Mouse (Mus musculus): Measurements from ENCODE around the gene Pdlim1.

Gene Pdlim1

GRCm38 (mm10) chr19:40271308-40271892 is at the start of gene Pdlim1:
Gene Pdlim1, minus strand, starts transcription at chr19:40271842.
- no peak for DNase-seq (ENCODE audit: low spot score in 2 of 2)

- DNase-seq (ENCODE audit: low spot score in 2 of 2), result no peak
Observed at GRCm38 (mm10) chr19:40319199-40319598, 47.6 kb upstream of the Pdlim1 start.

GRCm38 (mm10) chr19:40318511-40318910 is 46.9 kb upstream of the Pdlim1 start:
- DNase-seq (ENCODE audit: low spot score in 2 of 2), result no peak

GRCm38 (mm10) chr19:40317001-40317400 is 45.4 kb upstream of the Pdlim1 start:
- no peak for DNase-seq (ENCODE audit: low spot score in 2 of 2)

GRCm38 (mm10) chr19:40314252-40314651 is 42.6 kb upstream of the Pdlim1 start:
- DNase-seq (ENCODE audit: low spot score in 2 of 2), result no peak

GRCm38 (mm10) chr19:40311631-40312030 is 40.0 kb upstream of the Pdlim1 start:
- DNase-seq (ENCODE audit: low spot score in 2 of 2), result no peak

- DNase-seq (ENCODE audit: low spot score in 2 of 2), result no peak
Observed at GRCm38 (mm10) chr19:40310410-40311130, 38.9 kb upstream of the Pdlim1 start.

- no peak for DNase-seq (ENCODE audit: low spot score in 2 of 2)
Observed at GRCm38 (mm10) chr19:40309911-40310310, 38.3 kb upstream of the Pdlim1 start.

- no peak for DNase-seq (ENCODE audit: low spot score in 2 of 2)
Observed at GRCm38 (mm10) chr19:40307550-40307949, 35.9 kb upstream of the Pdlim1 start.

GRCm38 (mm10) chr19:40306631-40307030 is 35.0 kb upstream of the Pdlim1 start:
- no peak for DNase-seq (ENCODE audit: low spot score in 2 of 2)

GRCm38 (mm10) chr19:40305456-40305855 is 33.8 kb upstream of the Pdlim1 start:
- no peak for DNase-seq (ENCODE audit: low spot score in 2 of 2)

- DNase-seq (ENCODE audit: low spot score in 2 of 2), result peak in 1 of 2 experiments; percentile 48
Observed at GRCm38 (mm10) chr19:40302916-40303315, 31.3 kb upstream of the Pdlim1 start.

GRCm38 (mm10) chr19:40302477-40302876 is 30.8 kb upstream of the Pdlim1 start:
- DNase-seq (ENCODE audit: low spot score in 2 of 2), result no peak

GRCm38 (mm10) chr19:40299983-40300759 is 28.5 kb upstream of the Pdlim1 start:
- peak in 1 of 2 experiments; percentile 71 for DNase-seq (ENCODE audit: low spot score in 2 of 2)

GRCm38 (mm10) chr19:40299182-40299581 is 27.5 kb upstream of the Pdlim1 start:
- no peak for DNase-seq (ENCODE audit: low spot score in 2 of 2)

- DNase-seq (ENCODE audit: low spot score in 2 of 2), result peak in 1 of 2 experiments; percentile 82
Observed at GRCm38 (mm10) chr19:40298574-40298973, 26.9 kb upstream of the Pdlim1 start.

GRCm38 (mm10) chr19:40297798-40298144 is 26.1 kb upstream of the Pdlim1 start:
- DNase-seq (ENCODE audit: low spot score in 2 of 2), result peak in 1 of 2 experiments; percentile 12

GRCm38 (mm10) chr19:40297078-40297797 is 25.6 kb upstream of the Pdlim1 start:
- no peak for DNase-seq (ENCODE audit: low spot score in 2 of 2)

- DNase-seq (ENCODE audit: low spot score in 2 of 2), result no peak
Observed at GRCm38 (mm10) chr19:40294231-40294630, 22.6 kb upstream of the Pdlim1 start.

GRCm38 (mm10) chr19:40293791-40294190 is 22.1 kb upstream of the Pdlim1 start:
- no peak for DNase-seq (ENCODE audit: low spot score in 2 of 2)

- DNase-seq (ENCODE audit: low spot score in 2 of 2), result peak in 1 of 2 experiments; percentile 49
Observed at GRCm38 (mm10) chr19:40290099-40290724, 18.6 kb upstream of the Pdlim1 start.

GRCm38 (mm10) chr19:40288415-40288814 is 16.8 kb upstream of the Pdlim1 start:
- DNase-seq (ENCODE audit: low spot score in 2 of 2), result no peak

All from frontal cortex, postnatal 36 days (tissue).